Mouse (Mus musculus) embryonic facial prominence, embryonic 14.5 days (tissue): ENCODE results near the gene Rnase9. TPM values are rescaled to one million over a fixed set of nuclear protein-coding genes. Genes with fewer than 3 reads are reported as not detected.

Experiments used
- ATAC-seq: fragments of 200-750 bp; cut with Nextera tagmentation; 2 replicates; pipeline ENCODE4 v1.8.0; 2017; ENCODE audit warnings: low read depth, moderate number of reproducible peaks, moderate TSS enrichment
- DNase-seq: peaks from one replicate; pipeline ENCODE4 v3.0.0-alpha.2; 2015; ENCODE audit warnings: low spot score
- H3K27ac ChIP-seq: fragments of 300-500 bp; sonication (generic); replicated peaks from 2 replicates; pipeline ENCODE4 v1.5.1; 2014; ENCODE audit warnings: low read depth, mild to moderate bottlenecking, low read length, moderate library complexity
- H3K27me3 ChIP-seq: fragments of 300-500 bp; sonication (generic); replicated peaks from 2 replicates; pipeline ENCODE4 v1.6.1; 2014; ENCODE audit warnings: low read length; ENCODE audit not compliant: control insufficient read depth, insufficient read depth
- H3K36me3 ChIP-seq: fragments of 300-500 bp; sonication (generic); 2 replicates; pipeline ENCODE4 v1.6.1; 2014; ENCODE audit warnings: low read length, mixed read lengths; ENCODE audit not compliant: control insufficient read depth, insufficient read depth
- H3K4me1 ChIP-seq: fragments of 300-500 bp; sonication (generic); 2 replicates; pipeline ENCODE4 v1.6.1; 2014; ENCODE audit warnings: antibody characterized with exemption, low read length; ENCODE audit not compliant: control insufficient read depth, insufficient read depth
- H3K4me2 ChIP-seq: fragments of 300-500 bp; sonication (generic); 2 replicates; pipeline ENCODE4 v1.6.1; 2014; ENCODE audit warnings: low read depth, mild to moderate bottlenecking, low read length, moderate library complexity, mixed read lengths
- H3K4me3 ChIP-seq: fragments of 300-500 bp; sonication (generic); 2 replicates; pipeline ENCODE4 v1.5.1; 2014; ENCODE audit warnings: low read depth, mild to moderate bottlenecking, low read length
- H3K9ac ChIP-seq: fragments of 300-500 bp; sonication (generic); 2 replicates; pipeline ENCODE4 v1.6.1; 2014; ENCODE audit warnings: low read depth, mild to moderate bottlenecking, low read length, moderate library complexity, mixed read lengths
- H3K9me3 ChIP-seq: fragments of 300-500 bp; sonication (generic); 2 replicates; pipeline ENCODE4 v1.6.1; 2016; ENCODE audit warnings: low read length; ENCODE audit not compliant: control insufficient read depth
- WGBS: fragments of 180-500 bp; shearing (Covaris S2); extraction: QIAGEN DNeasy Blood & Tissue Kit; methylation state at CpG from one replicate; pipeline ENCODE4 v1.1.7; 2014; 5-methylcytosine and 5-hydroxymethylcytosine counted together
- polyA plus RNA-seq: library from polyadenylated mRNA; unstranded; fragments of >200 nt; fragmentation: Nextera tagmentation; extraction: Ambion mirVana; gene quantifications from 2 replicates; pipeline ENCODE4 v1.2.1, GENCODE M21; 2014

Gene Rnase9
- polyA plus RNA-seq, 1 experiment from 2014 or later, result not detected

DNA sequence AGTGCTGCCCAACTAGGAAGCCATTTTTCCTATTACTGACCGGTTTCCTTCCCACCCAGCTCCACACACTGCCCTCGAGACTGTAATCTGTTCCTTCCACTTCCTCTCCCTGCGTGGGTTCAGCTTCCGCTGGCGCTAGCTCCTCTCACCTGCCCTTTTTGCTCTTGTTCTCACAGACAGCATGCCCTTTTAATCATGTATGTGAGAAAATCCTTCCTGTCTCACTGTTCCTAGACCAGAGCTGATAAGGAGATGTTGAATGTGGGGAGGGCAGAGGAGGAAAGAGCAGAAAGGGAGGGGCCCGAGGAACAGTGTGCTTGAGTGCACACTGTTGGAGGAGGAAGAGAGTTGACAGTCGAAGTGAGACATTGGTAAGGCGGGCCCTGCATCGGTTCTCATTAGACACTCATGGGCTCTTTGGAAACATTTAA is 15.7 kb upstream of the Rnase9 start, which contains the start of gene Rnase12:
Gene Rnase12 (minus strand): TSS at position 261 of the 431 bp plus-strand sequence.
- ATAC-seq (no peak), DNase-seq (no peak)
- no peaks in the 10 kb centered on the region for H3K36me3 ChIP-seq
- no peaks in the 10 kb centered on the region for H3K9me3 ChIP-seq
- no peaks in the 10 kb centered on the region for H3K27me3 ChIP-seq
- H3K4me1 ChIP-seq, result peaks cover 6% of the 10 kb centered on the region
- H3K9ac ChIP-seq, result no peak within 1 kb of the TSS
- no peak within 1 kb of the TSS for H3K4me3 ChIP-seq
- no peak within 1 kb of the TSS for H3K27ac ChIP-seq
- WGBS, result 58% methylated on average over 9 of the region's 9 CpGs
- H3K4me2 ChIP-seq, result no peak within 1 kb of the TSS

DNA sequence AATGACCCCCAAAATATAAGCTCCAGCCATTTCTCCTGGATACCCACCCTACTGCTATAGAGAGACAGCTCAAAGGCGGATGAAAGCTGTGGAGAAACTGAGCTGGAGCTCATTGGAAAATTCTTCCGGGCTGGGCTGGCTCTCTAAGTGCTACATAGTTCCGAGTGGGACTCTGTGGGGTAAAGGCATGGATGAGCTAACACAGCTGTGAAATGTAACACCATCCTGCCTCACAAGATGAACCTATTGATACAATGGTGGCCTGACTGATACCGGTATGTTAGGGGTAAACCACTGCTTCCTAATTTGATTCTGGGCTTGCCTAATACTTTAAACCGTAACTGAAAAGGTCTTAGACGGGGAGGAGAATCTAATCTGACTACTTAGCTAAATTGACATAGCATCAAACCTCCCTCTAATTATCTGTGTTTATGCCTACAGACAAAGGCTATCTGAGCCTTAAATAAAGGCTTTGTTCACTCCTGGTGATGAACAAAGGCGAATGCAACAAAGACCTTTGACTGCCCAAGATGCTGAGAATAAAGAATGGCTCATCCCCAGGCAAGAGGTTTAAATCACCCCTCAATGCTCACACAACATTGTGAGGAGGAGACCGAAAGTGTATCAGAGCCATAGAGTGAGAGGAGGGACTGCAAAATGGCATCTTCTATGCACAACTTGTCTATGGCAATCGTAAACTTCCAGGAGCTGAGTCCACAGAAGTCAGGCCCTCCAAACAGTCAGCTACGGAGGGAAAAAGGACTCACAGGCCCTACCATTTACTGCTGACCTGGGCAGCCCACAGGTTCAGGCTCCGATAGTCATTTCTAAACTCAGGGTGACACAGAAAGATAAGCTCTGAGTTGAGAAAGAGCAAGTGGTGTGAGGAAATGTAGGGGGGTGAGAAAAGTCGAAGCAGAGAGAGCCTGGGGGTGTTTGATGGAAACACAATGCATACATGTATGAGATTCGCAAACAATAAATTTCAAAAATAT is 12.9 kb upstream of the Rnase9 start:
- no peaks in the 10 kb centered on the region for H3K9me3 ChIP-seq
- no peak overlapping the region for H3K27ac ChIP-seq
- H3K4me2 ChIP-seq, result 0 out of 2 replicates have a peak overlapping the region, but pooled peaks have one; percentile 2
- no peaks in the 10 kb centered on the region for H3K27me3 ChIP-seq
- H3K4me3 ChIP-seq, result no peak overlapping the region
- DNase-seq (peak; percentile 24), ATAC-seq (no peak)
- 44% methylated on average over 13 of the region's 13 CpGs for whole genome bisulfite sequencing
- H3K4me1 ChIP-seq, result peaks cover 6% of the 10 kb centered on the region; the same call in 1 of the 2 replicates
- no peak overlapping the region for H3K9ac ChIP-seq
- H3K36me3 ChIP-seq, result no peaks in the 10 kb centered on the region

GRCm38 (mm10) chr14:51053176-51053575 is 11.5 kb upstream of the Rnase9 start:
- DNase-seq (no peak), ATAC-seq (no peak)
- no peaks in the 10 kb centered on the region for H3K36me3 ChIP-seq
- H3K27ac ChIP-seq, result no peak overlapping the region
- H3K4me2 ChIP-seq, result no peak overlapping the region
- H3K4me3 ChIP-seq, result no peak overlapping the region
- no peaks in the 10 kb centered on the region for H3K27me3 ChIP-seq
- no peak overlapping the region for H3K9ac ChIP-seq
- WGBS, result 51% methylated on average over 5 of the region's 5 CpGs
- H3K4me1 ChIP-seq, result peaks cover 6% of the 10 kb centered on the region; the same call in 1 of the 2 replicates
- H3K9me3 ChIP-seq, result no peaks in the 10 kb centered on the region

- Histone ChIP-seq H3K36me3 (no peaks in the 10 kb centered on the region), H3K4me3 (no peak overlapping the region), H3K27ac (no peak overlapping the region), H3K27me3 (no peaks in the 10 kb centered on the region), H3K9ac (no peak overlapping the region), H3K9me3 (no peaks in the 10 kb centered on the region), H3K4me1 (peaks cover 6% of the 10 kb centered on the region; the same call in 1 of the 2 replicates), H3K4me2 (no peak overlapping the region)
- ATAC-seq, result no peak
- 51% methylated on average over 5 of the region's 5 CpGs for WGBS
- DNase-seq, result no peak
These were observed 10.3 kb upstream of the Rnase9 start for GRCm38 (mm10) chr14:51051941-51052340.

DNA sequence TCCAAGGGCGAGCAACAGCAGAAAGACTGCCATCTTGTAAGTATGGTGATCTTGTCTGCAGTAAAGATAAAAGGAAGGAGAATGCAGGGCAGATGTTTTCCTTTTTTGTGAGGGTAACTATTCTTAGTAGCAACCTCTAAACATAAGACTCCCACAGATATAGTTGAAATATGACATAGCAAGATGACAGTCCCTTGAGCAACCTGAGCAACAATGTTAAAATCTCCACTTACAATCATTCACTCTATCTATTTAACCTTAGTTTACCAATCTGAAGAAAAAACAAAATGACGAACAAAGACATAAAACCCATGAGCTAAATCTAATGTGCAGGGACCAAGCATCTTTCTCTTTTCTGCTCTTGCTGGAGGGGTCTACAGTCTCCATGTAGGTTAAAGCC is 8.4 kb upstream of the Rnase9 start, which contains the start of gene Rnase11:
Gene Rnase11 (minus strand): TSS at position 101 of the 400 bp plus-strand sequence.
- Histone ChIP-seq H3K9ac (no peak within 1 kb of the TSS), H3K4me1 (peaks cover 6% of the 10 kb centered on the region; the same call in 1 of the 2 replicates), H3K27me3 (no peaks in the 10 kb centered on the region), H3K4me3 (no peak within 1 kb of the TSS), H3K4me2 (no peak within 1 kb of the TSS), H3K9me3 (no peaks in the 10 kb centered on the region), H3K27ac (no peak within 1 kb of the TSS), H3K36me3 (no peaks in the 10 kb centered on the region)
- ATAC-seq (no peak), DNase-seq (no peak)
- 78% methylated on average over 2 of the region's 2 CpGs for WGBS

DNA sequence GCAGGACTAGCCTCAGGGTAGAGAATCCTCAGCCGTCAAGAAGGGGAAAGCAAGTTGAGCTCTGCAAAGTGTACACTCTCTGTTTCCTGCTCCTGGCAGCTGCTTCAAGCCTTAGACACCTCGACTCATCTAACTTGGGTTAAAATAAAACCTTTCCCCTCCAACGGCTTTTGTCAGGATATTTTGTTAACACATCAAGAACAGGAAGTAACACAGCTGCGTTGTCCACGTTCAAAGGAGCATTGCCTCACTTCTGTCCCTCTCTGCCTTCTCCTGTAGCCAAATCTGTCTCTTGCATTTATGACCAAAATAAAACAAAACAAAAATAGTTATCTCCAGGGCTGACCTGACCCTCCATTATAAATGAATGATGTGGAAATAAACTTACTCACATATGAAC is 6.2 kb upstream of the Rnase9 start:
- Histone ChIP-seq H3K4me3 (no peak overlapping the region), H3K4me2 (no peak overlapping the region), H3K27me3 (no peaks in the 10 kb centered on the region), H3K4me1 (no peaks in the 10 kb centered on the region), H3K9me3 (no peaks in the 10 kb centered on the region), H3K9ac (no peak overlapping the region), H3K36me3 (no peaks in the 10 kb centered on the region), H3K27ac (no peak overlapping the region)
- ATAC-seq (no peak), DNase-seq (no peak)
- 32% methylated on average over 5 of the region's 5 CpGs for WGBS

- Histone ChIP-seq H3K9ac (no peak overlapping the region), H3K27me3 (no peaks in the 10 kb centered on the region), H3K4me2 (no peak overlapping the region), H3K4me3 (no peak overlapping the region), H3K4me1 (no peaks in the 10 kb centered on the region), H3K27ac (no peak overlapping the region), H3K9me3 (0 out of 2 replicates have a peak, but pooled peaks cover 3% of the 10 kb centered on the region), H3K36me3 (no peaks in the 10 kb centered on the region)
- no peak for ATAC-seq
- DNase-seq, result no peak
- WGBS, result 82% methylated on average over 4 of the region's 4 CpGs
These were observed 5.5 kb downstream of the Rnase9 start for GRCm38 (mm10) chr14:51036214-51036613.

- no peak overlapping the region for H3K4me3 ChIP-seq
- 35% methylated on average over 1 of the region's 1 CpGs for WGBS
These were observed 6.5 kb downstream of the Rnase9 start for GRCm38 (mm10) chr14:51035206-51035605.

More at GRCm38 (mm10) chr14:51035206-51035605, 6.5 kb downstream of the Rnase9 start:
- H3K27ac ChIP-seq, result no peak overlapping the region
- no peaks in the 10 kb centered on the region for H3K4me1 ChIP-seq
- no peak for DNase-seq
- 0 out of 2 replicates have a peak, but pooled peaks cover 3% of the 10 kb centered on the region for H3K9me3 ChIP-seq
- no peaks in the 10 kb centered on the region for H3K36me3 ChIP-seq
- H3K9ac ChIP-seq, result no peak overlapping the region
- no peak for ATAC-seq
- no peaks in the 10 kb centered on the region for H3K27me3 ChIP-seq
- H3K4me2 ChIP-seq, result no peak overlapping the region
